Mouse (Mus musculus) MEL (cell line): ENCODE measurements around the gene Gls2. TPM values are rescaled to one million over a fixed set of nuclear protein-coding genes. Genes with fewer than 3 reads are reported as not detected.

ENCODE experiments used
- DNase-seq: peaks from one replicate; pipeline ENCODE4 v3.0.0; 2011; ENCODE audit warnings: low read depth, low spot score
- H3K27ac ChIP-seq: 2 replicates; pipeline ENCODE4 v1.5.1; 2012; ENCODE audit warnings: low read depth, mild to moderate bottlenecking, control low read depth, low read length, moderate library complexity; ENCODE audit not compliant: control insufficient read depth
- H3K27me3 ChIP-seq, 2 experiments: fragments of 150-350 bp in 1 of 2; sonication (generic) in 1 of 2; 2 replicates each; pipeline ENCODE4 v1.6.1; 2012; ENCODE audit warnings: low read length in 2 of 2, mild to moderate bottlenecking in 2 of 2, improper control_type of control experiment in 1 of 2, moderate library complexity in 1 of 2; ENCODE audit not compliant: insufficient read depth in 2 of 2, control insufficient read depth in 1 of 2
- H3K36me3 ChIP-seq, 2 experiments: 2 replicates each; pipeline ENCODE4 v1.6.1; 2012 to 2014; ENCODE audit warnings: low read length in 2 of 2, improper control_type of control experiment in 1 of 2, inconsistent platforms in 1 of 2, mild to moderate bottlenecking in 1 of 2; ENCODE audit not compliant: insufficient read depth in 2 of 2, control insufficient read depth in 1 of 2
- H3K4me1 ChIP-seq, 2 experiments: fragments of 150-350 bp in 1 of 2; sonication (generic) in 1 of 2; 2 replicates each; pipeline ENCODE4 v1.6.1; 2012; ENCODE audit warnings: low read length in 2 of 2, improper control_type of control experiment in 1 of 2, mild to moderate bottlenecking in 1 of 2; ENCODE audit not compliant: insufficient read depth in 2 of 2, control insufficient read depth in 1 of 2
- H3K4me3 ChIP-seq, 2 experiments: fragments of 150-350 bp in 1 of 2; sonication (generic) in 1 of 2; 2 replicates each; pipeline ENCODE4 v1.5.1; 2012; ENCODE audit warnings: low read depth in 2 of 2, low read length in 2 of 2, mild to moderate bottlenecking in 2 of 2, moderate library complexity in 2 of 2, control low read depth in 1 of 2, improper control_type of control experiment in 1 of 2; ENCODE audit not compliant: control insufficient read depth in 1 of 2, insufficient read depth in 1 of 2
- H3K79me2 ChIP-seq: 2 replicates; pipeline ENCODE4 v1.6.1; 2012; ENCODE audit warnings: mild to moderate bottlenecking, low read length, moderate library complexity; ENCODE audit not compliant: control insufficient read depth, poor library complexity, insufficient read depth
- H3K9ac ChIP-seq: 2 replicates; pipeline ENCODE4 v1.6.1; 2012; ENCODE audit warnings: low read depth, mild to moderate bottlenecking, control low read depth, low read length, moderate library complexity; ENCODE audit not compliant: control insufficient read depth, poor library complexity, severe bottlenecking
- H3K9me3 ChIP-seq: fragments of 150-350 bp; sonication (generic); replicated peaks from 2 replicates; pipeline ENCODE4 v1.6.1; 2012; ENCODE audit warnings: mild to moderate bottlenecking, low read length, improper control_type of control experiment, moderate library complexity; ENCODE audit not compliant: insufficient read depth
- BHLHE40 ChIP-seq: IDR thresholded peaks from 2 replicates; pipeline ENCODE4 v1.6.1; 2012; ENCODE audit warnings: low read depth, mild to moderate bottlenecking, inconsistent platforms, low read length, improper control_type of control experiment, borderline replicate concordance
- CHD1 ChIP-seq: IDR thresholded peaks from 2 replicates; pipeline ENCODE4 v1.6.1; 2012; ENCODE audit warnings: low read depth, mild to moderate bottlenecking, inconsistent platforms, low read length, improper control_type of control experiment
- CHD2 ChIP-seq: IDR thresholded peaks from 2 replicates; pipeline ENCODE4 v1.6.1; 2011; ENCODE audit warnings: low read length, improper control_type of control experiment
- CTCF ChIP-seq, 3 experiments: IDR thresholded peaks in 2 of 3; conservative IDR thresholded peaks in 1 of 3; 2 replicates each; pipeline ENCODE4 v1.5.1; 2011 to 2012; ENCODE audit warnings: low read length in 3 of 3, low read depth in 2 of 3, mild to moderate bottlenecking in 2 of 3, improper control_type of control experiment in 1 of 3, inconsistent platforms in 1 of 3, mixed read lengths in 1 of 3, moderate library complexity in 1 of 3; ENCODE audit not compliant: control insufficient read depth in 1 of 3, insufficient read depth in 1 of 3, poor library complexity in 1 of 3, severe bottlenecking in 1 of 3
- E2F4 ChIP-seq: IDR thresholded peaks from 2 replicates; pipeline ENCODE4 v1.6.1; 2011; ENCODE audit warnings: low read depth, low read length, improper control_type of control experiment, borderline replicate concordance
- ELF1 ChIP-seq: IDR thresholded peaks from 2 replicates; pipeline ENCODE4 v1.6.1; 2014; ENCODE audit warnings: low read depth, mild to moderate bottlenecking, inconsistent platforms, low read length, improper control_type of control experiment, moderate library complexity
- EP300 ChIP-seq, 2 experiments: IDR thresholded peaks; 2 replicates each; pipeline ENCODE4 v1.6.1; 2011; ENCODE audit warnings: improper control_type of control experiment in 2 of 2, low read length in 2 of 2, low read depth in 1 of 2, mild to moderate bottlenecking in 1 of 2
- ETS1 ChIP-seq: IDR thresholded peaks from 2 replicates; pipeline ENCODE4 v1.6.1; 2012; ENCODE audit warnings: low read depth, mild to moderate bottlenecking, inconsistent platforms, low read length, improper control_type of control experiment, moderate library complexity
- HCFC1 ChIP-seq: IDR thresholded peaks from 2 replicates; pipeline ENCODE4 v1.6.1; 2012; ENCODE audit warnings: low read depth, mild to moderate bottlenecking, inconsistent platforms, low read length, improper control_type of control experiment, moderate library complexity
- JUND ChIP-seq: IDR thresholded peaks from 2 replicates; pipeline ENCODE4 v1.6.1; 2011; ENCODE audit warnings: low read depth, mild to moderate bottlenecking, improper control_type of control experiment, low read length
- MAFK ChIP-seq: IDR thresholded peaks from 2 replicates; pipeline ENCODE4 v1.6.1; 2011; ENCODE audit warnings: low read depth, mild to moderate bottlenecking, low read length, improper control_type of control experiment, borderline replicate concordance
- MAX ChIP-seq: IDR thresholded peaks from 2 replicates; pipeline ENCODE4 v1.6.1; 2011; ENCODE audit warnings: low read length, improper control_type of control experiment
- MXI1 ChIP-seq: IDR thresholded peaks from 2 replicates; pipeline ENCODE4 v1.6.1; 2011; ENCODE audit warnings: mild to moderate bottlenecking, low read depth, low read length, improper control_type of control experiment
- MYB ChIP-seq: IDR thresholded peaks from 2 replicates; pipeline ENCODE4 v1.6.1; 2011; ENCODE audit warnings: mild to moderate bottlenecking, low read depth, low read length, improper control_type of control experiment
- MYC ChIP-seq: IDR thresholded peaks from 2 replicates; pipeline ENCODE4 v1.6.1; 2011; ENCODE audit warnings: low read depth, mild to moderate bottlenecking, low read length, improper control_type of control experiment, moderate library complexity
- POLR2A ChIP-seq, 2 experiments: IDR thresholded peaks; 2 replicates each; pipeline ENCODE4 v1.6.1; 2011 to 2012; ENCODE audit warnings: low read length in 2 of 2, mild to moderate bottlenecking in 2 of 2, control low read depth in 1 of 2, improper control_type of control experiment in 1 of 2, low read depth in 1 of 2, moderate library complexity in 1 of 2; ENCODE audit not compliant: control insufficient read depth in 1 of 2, insufficient read depth in 1 of 2, poor library complexity in 1 of 2
- POLR2AphosphoS2 ChIP-seq: IDR thresholded peaks from 2 replicates; pipeline ENCODE4 v1.6.1; 2011; ENCODE audit warnings: low read length, improper control_type of control experiment
- POLR2AphosphoS5 ChIP-seq: IDR thresholded peaks from 2 replicates; pipeline ENCODE4 v1.6.1; 2012; ENCODE audit warnings: low read depth, borderline replicate concordance, mild to moderate bottlenecking, inconsistent platforms, low read length, moderate library complexity, mixed read lengths
- RAD21 ChIP-seq: IDR thresholded peaks from 2 replicates; pipeline ENCODE4 v1.6.1; 2011; ENCODE audit warnings: mild to moderate bottlenecking, low read depth, low read length, improper control_type of control experiment
- RCOR1 ChIP-seq: IDR thresholded peaks from 2 replicates; pipeline ENCODE4 v1.6.1; 2012; ENCODE audit warnings: low read depth, mild to moderate bottlenecking, inconsistent platforms, low read length, improper control_type of control experiment
- SMC3 ChIP-seq: IDR thresholded peaks from 2 replicates; pipeline ENCODE4 v1.6.1; 2011; ENCODE audit warnings: low read depth, low read length, improper control_type of control experiment
- TAL1 ChIP-seq: IDR thresholded peaks from 2 replicates; pipeline ENCODE4 v1.6.1; 2012; ENCODE audit warnings: mild to moderate bottlenecking, inconsistent platforms, low read length, moderate library complexity, mixed read lengths
- TBP ChIP-seq: IDR thresholded peaks from 2 replicates; pipeline ENCODE4 v1.8.0; 2011; ENCODE audit warnings: low read depth, low read length, improper control_type of control experiment
- TCF12 ChIP-seq: IDR thresholded peaks from 2 replicates; pipeline ENCODE4 v1.6.1; 2014; ENCODE audit warnings: low read depth, mild to moderate bottlenecking, inconsistent platforms, low read length, improper control_type of control experiment, moderate library complexity
- UBTF ChIP-seq: IDR thresholded peaks from 2 replicates; pipeline ENCODE4 v1.6.1; 2012; ENCODE audit warnings: low read depth, mild to moderate bottlenecking, inconsistent platforms, low read length, improper control_type of control experiment, moderate library complexity, borderline replicate concordance; ENCODE audit not compliant: insufficient read depth
- USF1 ChIP-seq: IDR thresholded peaks from 2 replicates; pipeline ENCODE4 v1.6.1; 2014; ENCODE audit warnings: low read depth, mild to moderate bottlenecking, inconsistent platforms, low read length, improper control_type of control experiment, moderate library complexity
- USF2 ChIP-seq, 2 experiments: IDR thresholded peaks; 2 replicates each; pipeline ENCODE4 v1.6.1; 2011 to 2012; ENCODE audit warnings: improper control_type of control experiment in 2 of 2, low read length in 2 of 2, borderline replicate concordance in 1 of 2, inconsistent platforms in 1 of 2, low read depth in 1 of 2, mild to moderate bottlenecking in 1 of 2; ENCODE audit not compliant: insufficient read depth in 1 of 2
- ZC3H11A ChIP-seq: IDR thresholded peaks from 2 replicates; pipeline ENCODE4 v1.6.1; 2012; ENCODE audit warnings: low read depth, mild to moderate bottlenecking, inconsistent platforms, low read length, improper control_type of control experiment
- ZKSCAN1 ChIP-seq: IDR thresholded peaks from 2 replicates; pipeline ENCODE4 v1.6.1; 2012; ENCODE audit warnings: low read depth, mild to moderate bottlenecking, inconsistent platforms, low read length, improper control_type of control experiment, moderate library complexity
- ZMIZ1 ChIP-seq: IDR thresholded peaks from 2 replicates; pipeline ENCODE4 v1.6.1; 2012; ENCODE audit warnings: low read depth, mild to moderate bottlenecking, inconsistent platforms, low read length, improper control_type of control experiment, moderate library complexity
- ZNF384 ChIP-seq: IDR thresholded peaks from 2 replicates; pipeline ENCODE4 v1.6.1; 2012; ENCODE audit warnings: low read depth, mild to moderate bottlenecking, inconsistent platforms, low read length, improper control_type of control experiment
- polyA plus RNA-seq, 2 experiments: library from polyadenylated mRNA; stranded (reverse) in 1 of 2; unstranded in 1 of 2; fragments of >175 nt in 1 of 2; fragments of >200 nt in 1 of 2; gene quantifications; 2 replicates each; pipeline versions ENCODE4 v1.2.1 to v1.2.4; 2012; ENCODE audit warnings: low replicate concordance in 2 of 2, low read depth in 1 of 2; ENCODE audit not compliant: insufficient read length in 2 of 2, insufficient read depth in 1 of 2, missing spikeins in 1 of 2
- total RNA-seq: library from RNA; depleted of rRNA; stranded (reverse); fragments of 300-350 nt; gene quantifications from 2 replicates; pipeline ENCODE4 v1.2.3, GENCODE M21; 2012

The Gls2 gene
- total and polyA plus RNA-seq, 3 experiments, result 11.8 to 17.8 TPM; not detected in 1

GRCm38 (mm10) chr10:128209311-128210009 is 15.2 kb downstream of the Gls2 start:
- H3K4me3 ChIP-seq, result no peak overlapping the region
- no peak for DNase-seq
- H3K27ac ChIP-seq, result no peak overlapping the region
- peaks cover 11% of the 10 kb centered on the region for H3K79me2 ChIP-seq
- no peaks in the 10 kb centered on the region for H3K9me3 ChIP-seq
- no peaks in the 10 kb centered on the region for H3K27me3 ChIP-seq
- no peak overlapping the region for H3K9ac ChIP-seq
- TF ChIP-seq JUND, result no peak
- TF ChIP-seq BHLHE40, result no peak
- TF ChIP-seq POLR2AphosphoS5, result no peak
- TF ChIP-seq CHD2, result no peak
- no peak for TF ChIP-seq CHD1
- TF ChIP-seq TCF12, result no peak
- TF ChIP-seq CTCF (IDR thresholded peaks at IDR 0.05 in 2 of 3, conservative IDR thresholded peaks at IDR 0.05 in 1 of 3; ENCODE audit: control insufficient read depth in 1 of 3, insufficient read depth in 1 of 3, low read depth in 2 of 3, low read length in 3 of 3, poor library complexity in 1 of 3, severe bottlenecking in 1 of 3), result no peak
- no peak for TF ChIP-seq MXI1
- no peak for TF ChIP-seq POLR2AphosphoS2
- no peak for TF ChIP-seq TBP
- TF ChIP-seq POLR2A (IDR thresholded peaks at IDR 0.05; ENCODE audit: control insufficient read depth in 1 of 2, insufficient read depth in 1 of 2, low read depth in 1 of 2, low read length in 2 of 2, poor library complexity in 1 of 2), result no peak
- TF ChIP-seq MYB, result no peak
- no peak for TF ChIP-seq E2F4
- no peak for TF ChIP-seq ZKSCAN1
- TF ChIP-seq MAFK, result no peak
- no peak for TF ChIP-seq UBTF
- no peak for TF ChIP-seq USF1
- no peak for TF ChIP-seq MYC
- TF ChIP-seq ETS1, result no peak
- H3K4me1 ChIP-seq, result peaks cover 2 to 15% of the 10 kb centered on the region in 2 experiments; a peak in 3 of 4 replicates
- H3K36me3 ChIP-seq, result peaks cover 0 to 13% of the 10 kb centered on the region in 2 experiments; a peak in 2 of 4 replicates

GRCm38 (mm10) chr10:128210131-128210530 is 15.9 kb downstream of the Gls2 start:
- Histone ChIP-seq H3K27ac (no peak overlapping the region; the same call in 1 of the 2 replicates), H3K36me3 (peaks cover 0 to 13% of the 10 kb centered on the region in 2 experiments; a peak in 2 of 4 replicates), H3K79me2 (peaks cover 11% of the 10 kb centered on the region), H3K4me3 (no peak overlapping the region), H3K4me1 (peaks cover 2 to 15% of the 10 kb centered on the region in 2 experiments; a peak in 3 of 4 replicates), H3K9ac (no peak overlapping the region), H3K27me3 (no peaks in the 10 kb centered on the region), H3K9me3 (no peaks in the 10 kb centered on the region)
- TF ChIP-seq E2F4, result no peak
- TF ChIP-seq ZC3H11A, result no peak
- TF ChIP-seq ELF1, result no peak
- TF ChIP-seq ETS1, result no peak
- no peak for TF ChIP-seq SMC3
- TF ChIP-seq POLR2AphosphoS2, result no peak
- TF ChIP-seq ZMIZ1, result no peak
- no peak for TF ChIP-seq POLR2AphosphoS5
- no peak for TF ChIP-seq MAX
- TF ChIP-seq EP300 (IDR thresholded peaks at IDR 0.05; ENCODE audit: low read depth in 1 of 2, low read length in 2 of 2), result peak in 1 of 2 experiments; percentile 18; a peak in 1 of 4 replicates
- TF ChIP-seq TBP, result no peak
- no peak for TF ChIP-seq CHD1
- no peak for TF ChIP-seq RAD21
- no peak for TF ChIP-seq HCFC1
- no peak for TF ChIP-seq ZNF384
- TF ChIP-seq TCF12, result peak; percentile 52; the same call in 1 of the 2 replicates
- no peak for TF ChIP-seq USF1
- peak; percentile 36 for TF ChIP-seq TAL1
- TF ChIP-seq RCOR1, result no peak
- no peak for TF ChIP-seq USF2 (IDR thresholded peaks at IDR 0.05; ENCODE audit: borderline replicate concordance in 1 of 2, insufficient read depth in 1 of 2, low read depth in 1 of 2, low read length in 2 of 2)
- DNase-seq, result no peak
